Comparison of ENCODE assay signal across 8 mouse cellular contexts in the genomic region with DNA sequence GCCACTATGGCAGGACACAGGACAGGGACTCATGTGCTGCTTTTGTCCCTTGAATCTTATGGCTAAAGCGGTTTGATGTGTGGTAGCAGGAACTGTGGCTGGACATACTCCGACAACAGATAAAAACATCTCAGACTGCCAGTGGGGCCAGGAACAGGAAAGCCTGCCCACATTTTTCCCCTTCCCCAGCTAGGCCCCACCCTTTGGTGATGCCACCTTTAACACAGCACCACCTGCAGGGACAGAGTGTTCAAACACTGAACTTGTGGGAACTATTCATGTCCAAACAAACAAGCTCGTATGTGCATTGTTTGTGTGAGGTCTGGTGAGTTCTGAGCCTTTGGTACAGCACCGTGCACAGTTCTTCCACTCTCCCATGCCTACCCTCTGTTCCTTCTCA. TPM values are rescaled to one million over a fixed set of nuclear protein-coding genes. Genes with fewer than 3 reads are reported as not detected.
DNase-seq lines count a peak whose midpoint lies in the region; ATAC-seq and TF ChIP-seq lines count a peak whose summit lies in the region.

No protein-coding gene starts in this region.

- no peaks in the 10 kb centered on the region for H3K27me3 ChIP-seq in lung, postnatal 0 days (replicated peaks; ENCODE audit: insufficient read depth, low read length)

- no peak for TF ChIP-seq EP300 in lung, postnatal 0 days (IDR thresholded peaks at IDR 0.05)

- WGBS in lung, postnatal 0 days, result 52% methylated on average over 4 of the region's 4 CpGs

- H3K4me2 ChIP-seq in lung, postnatal 0 days (replicated peaks; ENCODE audit: low read depth, low read length), result no peak overlapping the region

- no peaks in the 10 kb centered on the region for H3K9me3 ChIP-seq in lung, postnatal 0 days (ENCODE audit: low read length)

- H3K4me3 ChIP-seq in lung, postnatal 0 days (ENCODE audit: low read depth, low read length), result no peak overlapping the region

- H3K27ac ChIP-seq in lung, postnatal 0 days (ENCODE audit: low read length), result no peak overlapping the region

- H3K36me3 ChIP-seq in lung, postnatal 0 days (ENCODE audit: insufficient read depth, low read length), result no peaks in the 10 kb centered on the region

- no peak overlapping the region for H3K9ac ChIP-seq in lung, postnatal 0 days (replicated peaks; ENCODE audit: low read depth)

- no peak for ATAC-seq in lung, postnatal 0 days
- ATAC-seq in erythroblast, adult 5-6 weeks (replicated peaks; ENCODE audit: low FRiP score, poor library complexity, severe bottlenecking), result no peak

- TF ChIP-seq CTCF in lung, postnatal 0 days (IDR thresholded peaks at IDR 0.05), result peak; percentile 57

- H3K4me1 ChIP-seq in lung, postnatal 0 days (ENCODE audit: insufficient read depth, low read depth, low read length), result peaks cover 45% of the 10 kb centered on the region

- peak; percentile 58 for DNase-seq in A20 (ENCODE audit: low read depth, low spot score)
- peak; percentile 70 for DNase-seq in CD4-positive helper T cell, adult 2 months (ENCODE audit: low read depth, low spot score)
- DNase-seq in heart, postnatal 4 days, result peak; percentile 60
- DNase-seq in lung, postnatal 0 days (ENCODE audit: low spot score), result peak; percentile 49
- no peak for DNase-seq in right cerebral cortex, adult 18-20 months
- no peak for DNase-seq in gastrocnemius, postnatal 25 days
- DNase-seq in embryo, embryonic 10.5 days (ENCODE audit: low spot score), result no peak

RNA-seq across cellular contexts. Expression of gene Ell, which starts 19.1 kb away (rescaled TPM):
- 10 to 100 TPM; 16.7 to 17.6 TPM for total RNA-seq in heart, postnatal 4 days (2021)
- polyA plus RNA-seq in lung, postnatal 0 days (2015; fragmentation: Nextera tagmentation; extraction: Ambion mirVana), result 11.8 and 13.0 TPM in 2 replicates
- 10 to 100 TPM in 1 of 2 experiments, 1 to 10 TPM in 1; 8.1 to 19.3 TPM for total RNA-seq in gastrocnemius, postnatal 25 days (2021)
- 2.5 and 5.2 TPM in 2 replicates for total RNA-seq in erythroblast, adult 5-6 weeks (2015; ENCODE audit: low replicate concordance)
- 4.0 and 4.7 TPM in 2 replicates for total RNA-seq in erythroblast, adult 5-6 weeks (2017; ENCODE audit: low replicate concordance)

RNA-seq across cellular contexts. Expression of gene Kxd1, which starts 30.6 kb away (rescaled TPM):
- total RNA-seq in heart, postnatal 4 days (2021), result 10 to 100 TPM; 67.5 to 76.9 TPM
- 56.1 and 62.4 TPM in 2 replicates for polyA plus RNA-seq in lung, postnatal 0 days (2015; fragmentation: Nextera tagmentation; extraction: Ambion mirVana)
- total RNA-seq in gastrocnemius, postnatal 25 days (2021), result 10 to 100 TPM; 70.9 to 71.9 TPM
- total RNA-seq in erythroblast, adult 5-6 weeks (2015; ENCODE audit: low replicate concordance), result 21.7 and 45.3 TPM in 2 replicates
- 10.9 and 18.1 TPM in 2 replicates for total RNA-seq in erythroblast, adult 5-6 weeks (2017; ENCODE audit: low replicate concordance)

RNA-seq across cellular contexts. Expression of gene Fkbp8, which starts 30.8 kb away (rescaled TPM):
- total RNA-seq in heart, postnatal 4 days (2021), result 100 to 1,000 TPM; 204 to 207 TPM
- polyA plus RNA-seq in lung, postnatal 0 days (2015; fragmentation: Nextera tagmentation; extraction: Ambion mirVana), result 222 and 228 TPM in 2 replicates
- total RNA-seq in gastrocnemius, postnatal 25 days (2021), result 100 to 1,000 TPM; 100 to 104 TPM
- total RNA-seq in erythroblast, adult 5-6 weeks (2015; ENCODE audit: low replicate concordance), result 27.1 and 47.4 TPM in 2 replicates
- total RNA-seq in erythroblast, adult 5-6 weeks (2017; ENCODE audit: low replicate concordance), result 53.5 and 56.9 TPM in 2 replicates

RNA-seq across cellular contexts. Expression of gene Isyna1, which starts 35.8 kb away (rescaled TPM):
- total RNA-seq in heart, postnatal 4 days (2021), result 10 to 100 TPM; 38.9 to 41.6 TPM
- 49.1 and 57.8 TPM in 2 replicates for polyA plus RNA-seq in lung, postnatal 0 days (2015; fragmentation: Nextera tagmentation; extraction: Ambion mirVana)
- 10 to 100 TPM in 1 of 2 experiments, 1 to 10 TPM in 1; 4.7 to 10.3 TPM for total RNA-seq in gastrocnemius, postnatal 25 days (2021)
- 3.8 and 6.1 TPM in 2 replicates for total RNA-seq in erythroblast, adult 5-6 weeks (2015; ENCODE audit: low replicate concordance)
- 1.4 and 7.7 TPM in 2 replicates for total RNA-seq in erythroblast, adult 5-6 weeks (2017; ENCODE audit: low replicate concordance)

RNA-seq across cellular contexts. Expression of gene Uba52, which starts 47.7 kb away (rescaled TPM):
- total RNA-seq in heart, postnatal 4 days (2021), result 1,000 to 10,000 TPM; 1,698 to 1,707 TPM
- 723 and 836 TPM in 2 replicates for polyA plus RNA-seq in lung, postnatal 0 days (2015; fragmentation: Nextera tagmentation; extraction: Ambion mirVana)
- total RNA-seq in gastrocnemius, postnatal 25 days (2021), result 100 to 1,000 TPM; 785 to 797 TPM
- total RNA-seq in erythroblast, adult 5-6 weeks (2015; ENCODE audit: low replicate concordance), result 653 and 914 TPM in 2 replicates
- 249 and 1,009 TPM in 2 replicates for total RNA-seq in erythroblast, adult 5-6 weeks (2017; ENCODE audit: low replicate concordance)

Comparison
In these comparisons a context has a peak if more than half of its experiments do, and no peak if none do; other contexts are left out.
1. DNase-seq: peak in A20 (single experiment), CD4-positive helper T cell, adult 2 months (single experiment), heart, postnatal 4 days (single experiment) and lung, postnatal 0 days (single experiment); none in right cerebral cortex, adult 18-20 months (single experiment), gastrocnemius, postnatal 25 days (single experiment) and embryo, embryonic 10.5 days (single experiment).